Mouse (Mus musculus) embryo, embryonic 11.5 days (tissue): ENCODE measurements around the gene Col11a2.

Source experiments
- DNase-seq: peaks from one replicate; pipeline ENCODE4 v3.0.0-alpha.2; 2012; ENCODE audit warnings: low read depth, low spot score

Col11a2 gene

GRCm38 (mm10) chr17:34057224-34057623, 18.0 kb downstream of the Col11a2 start:
- no peak for DNase-seq

DNA sequence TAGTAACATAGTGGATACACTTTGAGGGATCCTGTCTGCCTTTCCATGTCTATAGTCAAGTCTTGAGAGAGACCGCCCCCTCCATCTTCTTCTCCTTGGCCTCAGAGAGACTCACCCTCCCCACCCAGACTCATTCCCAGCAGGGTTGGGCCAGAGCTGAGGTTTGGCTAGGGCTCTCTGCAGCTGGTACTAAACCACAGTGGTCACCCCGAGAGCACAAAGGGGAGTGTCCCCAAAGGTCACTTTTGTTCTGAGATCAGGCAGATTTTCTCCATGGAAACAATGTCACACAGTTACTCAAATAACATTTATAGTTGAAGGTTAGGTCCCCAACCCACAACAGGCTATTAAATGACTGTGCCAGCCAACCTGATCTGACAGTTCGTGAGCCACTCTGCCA, 29.6 kb downstream of the Col11a2 start:
- DNase-seq: no peak

- DNase-seq: no peak
These were observed 32.9 kb downstream of the Col11a2 start for GRCm38 (mm10) chr17:34072091-34072490.

DNA sequence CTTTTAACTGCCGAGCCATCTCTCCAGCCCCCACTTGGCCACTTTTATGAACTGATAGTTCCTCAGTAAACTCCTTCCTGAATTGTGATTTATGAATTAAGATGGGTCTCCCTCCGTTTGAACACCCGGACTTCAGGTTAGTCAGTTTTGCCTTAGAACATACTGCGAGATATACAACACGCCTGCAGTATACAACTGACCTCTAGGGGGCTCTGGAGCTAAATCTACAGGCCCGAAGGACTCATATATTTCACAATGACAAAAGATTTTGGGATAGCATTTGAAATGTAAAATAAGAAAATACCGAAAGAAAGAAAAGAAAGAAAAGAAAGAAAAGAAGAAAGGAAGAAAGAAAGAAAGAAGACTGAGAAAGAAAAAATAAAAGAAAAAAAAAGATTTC, 36.0 kb downstream of the Col11a2 start:
- peak; percentile 40 for DNase-seq

- peak; percentile 75 for DNase-seq
These were observed 38.3 kb downstream of the Col11a2 start for GRCm38 (mm10) chr17:34077549-34077948.

DNA sequence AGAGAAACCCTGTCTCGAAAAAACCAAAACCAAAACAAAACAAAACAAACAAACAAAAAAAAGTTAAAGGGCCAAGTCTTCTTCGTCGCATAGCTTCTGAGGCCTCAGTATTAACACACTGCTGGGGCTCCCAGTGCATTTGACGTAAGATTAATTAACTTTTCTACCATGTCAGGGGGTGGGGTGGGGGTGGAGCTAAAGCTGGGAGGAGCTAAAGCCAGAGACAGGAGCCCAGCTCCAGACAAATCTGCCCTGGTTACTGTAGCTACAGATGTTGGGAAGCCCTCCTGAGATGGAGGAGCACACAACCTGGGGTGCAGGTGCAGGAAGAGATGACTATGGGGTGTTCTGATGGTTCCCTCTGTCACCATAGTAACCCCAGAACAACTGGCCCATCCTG, 38.9 kb downstream of the Col11a2 start:
- no peak for DNase-seq

DNA sequence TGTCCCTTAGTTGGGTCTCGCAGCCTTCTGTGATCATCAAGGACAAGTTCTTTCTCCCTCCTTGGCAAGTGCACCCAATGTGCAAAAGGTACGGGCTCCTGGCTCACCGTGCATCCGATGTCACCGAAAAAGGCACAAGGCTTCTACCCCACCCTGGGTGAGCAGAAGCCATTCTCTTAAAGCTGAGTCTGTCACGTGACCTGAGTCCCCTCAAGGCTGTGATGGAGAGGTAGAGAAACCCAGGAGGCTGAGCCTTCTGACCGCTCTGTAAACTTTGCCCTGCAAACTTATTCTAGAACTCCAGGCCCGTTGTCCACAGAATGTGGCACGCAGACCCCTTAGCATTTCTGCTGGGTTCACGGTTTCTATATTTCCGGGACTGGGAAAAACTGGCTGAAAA, 39.8 kb downstream of the Col11a2 start:
- DNase-seq: no peak

- DNase-seq: peak; percentile 23
These were observed 40.4 kb downstream of the Col11a2 start for GRCm38 (mm10) chr17:34079621-34080020.

- DNase-seq: no peak
These were observed 43.9 kb downstream of the Col11a2 start for GRCm38 (mm10) chr17:34083104-34083503.

DNA sequence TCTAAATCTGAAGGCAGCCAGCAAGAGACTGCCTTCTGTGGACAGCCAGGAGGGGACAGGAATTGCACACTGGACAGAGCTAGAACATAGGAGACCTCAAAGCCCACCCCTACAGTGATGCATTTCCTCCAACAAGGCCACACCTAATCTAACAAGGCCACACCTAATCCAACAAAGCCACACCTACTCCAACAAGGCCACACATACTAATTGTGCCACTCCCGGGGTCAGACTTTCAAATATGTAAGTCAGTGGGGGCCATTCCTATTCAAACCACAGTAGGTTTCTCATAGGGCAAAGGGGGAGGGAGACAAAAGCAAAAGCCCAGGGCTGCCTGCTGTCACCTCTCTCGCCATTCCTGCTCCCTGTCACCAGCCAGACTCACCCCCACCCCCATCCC, 48.1 kb downstream of the Col11a2 start:
- no peak for DNase-seq

DNA sequence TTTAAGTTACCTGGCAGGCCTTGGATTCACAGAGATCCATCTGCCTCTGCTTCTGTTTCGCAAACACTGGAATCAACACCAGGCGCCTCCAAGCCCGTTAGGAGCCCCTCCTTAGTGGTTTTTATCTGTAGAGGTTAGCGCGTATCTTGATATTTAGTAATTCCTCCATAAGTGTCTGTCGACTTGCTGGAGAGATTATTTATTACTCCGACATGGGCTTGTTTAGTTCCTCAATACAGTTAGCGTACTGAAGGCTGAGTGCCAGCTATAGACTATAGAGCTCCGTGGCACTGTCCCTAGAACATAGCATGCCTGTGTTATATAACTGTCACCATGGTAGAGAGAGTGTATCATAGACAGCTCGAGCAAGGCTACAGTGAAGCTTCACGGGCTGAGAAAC, 48.9 kb downstream of the Col11a2 start:
- no peak for DNase-seq

DNA sequence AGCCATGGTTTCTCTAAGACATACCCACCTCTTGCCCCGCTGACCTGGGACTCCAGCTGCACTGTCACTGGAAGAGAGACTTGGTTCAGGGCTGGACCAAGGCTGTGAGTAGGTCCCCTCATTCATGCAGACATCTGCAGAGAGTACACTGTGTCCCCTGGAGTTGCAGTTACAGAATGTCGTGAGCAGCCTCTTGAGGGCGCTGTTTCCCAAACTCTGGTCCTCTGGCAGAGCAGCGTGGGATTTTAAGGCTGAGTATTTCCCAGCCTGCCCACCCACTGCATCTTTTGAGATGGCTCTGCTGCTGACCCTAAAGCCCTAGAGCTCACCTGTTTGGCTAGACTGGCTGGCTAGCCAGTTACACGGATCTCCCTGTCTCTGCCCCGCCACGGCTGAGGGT, 51.7 kb downstream of the Col11a2 start:
- DNase-seq: no peak

DNA sequence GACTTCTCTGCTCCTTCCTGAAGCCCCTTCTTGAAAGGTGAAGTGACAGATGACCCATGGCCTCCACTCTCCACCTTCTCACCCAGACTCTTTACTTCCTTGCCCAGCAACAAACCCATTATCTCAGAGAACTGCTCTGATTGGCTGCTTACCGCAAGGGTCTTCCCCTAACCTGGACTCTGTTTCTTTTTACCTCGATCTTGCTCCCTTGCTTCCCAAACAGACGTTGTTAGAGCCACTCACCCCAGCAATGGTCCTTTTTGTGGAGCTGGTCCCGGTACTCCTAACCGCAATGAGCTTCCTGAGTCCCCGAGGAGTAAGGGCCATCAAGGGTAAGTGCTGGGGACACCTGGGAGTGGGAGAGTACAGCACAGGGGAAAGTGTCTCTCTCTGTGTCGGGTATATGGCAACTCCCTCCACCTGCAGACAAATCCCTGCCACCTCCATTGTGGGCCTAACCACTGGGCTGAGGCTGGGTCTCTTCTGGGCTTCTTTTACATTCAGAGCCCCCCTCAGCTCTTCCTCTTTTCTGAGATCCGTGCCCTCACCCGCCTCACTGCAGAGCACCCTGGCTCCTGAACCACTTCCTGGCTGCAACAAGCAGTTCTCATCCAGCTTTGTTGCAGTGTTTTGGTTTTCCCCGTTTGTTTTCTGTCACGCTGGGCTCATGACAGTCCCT, 53.1 kb downstream of the Col11a2 start, which contains the start of gene H2-Oa:
Gene H2-Oa, plus strand, starts transcription at position 144 of the 679 bp plus-strand sequence.
- no peak for DNase-seq

GRCm38 (mm10) chr17:34093199-34093874, 54.1 kb downstream of the Col11a2 start:
- DNase-seq: peak; percentile 72

DNA sequence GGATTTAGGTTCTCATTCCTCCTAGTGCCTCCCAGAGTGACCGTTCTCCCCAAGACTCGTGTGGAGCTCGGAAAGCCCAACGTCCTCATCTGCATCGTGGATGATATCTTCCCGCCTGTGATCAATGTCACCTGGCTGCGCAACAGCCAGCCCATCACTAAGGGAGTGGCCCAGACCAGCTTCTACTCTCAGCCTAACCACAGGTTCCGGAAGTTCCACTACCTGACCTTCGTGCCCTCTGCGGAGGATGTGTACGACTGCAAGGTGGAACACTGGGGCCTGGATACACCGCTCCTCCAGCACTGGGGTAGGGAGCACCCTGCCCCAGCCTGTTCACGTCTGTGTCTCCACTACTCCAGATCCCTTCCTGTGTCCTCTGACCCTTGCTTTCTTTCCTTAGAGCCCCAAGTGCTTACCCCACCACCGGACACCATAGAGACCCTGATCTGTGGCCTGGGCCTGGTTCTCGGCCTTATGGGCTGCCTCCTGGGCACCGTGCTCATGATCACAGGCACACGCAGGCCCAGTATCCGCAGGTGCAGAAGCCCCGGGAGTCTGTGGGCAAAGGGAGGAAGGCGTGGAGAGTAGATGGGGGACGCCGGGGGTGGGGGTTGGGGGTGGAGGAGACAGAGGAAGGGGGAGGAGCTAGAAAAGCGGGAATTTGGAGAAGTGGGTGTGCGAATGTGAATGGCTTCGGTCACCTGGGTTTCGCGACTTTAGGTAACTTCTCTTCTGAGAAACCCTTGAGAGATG, 55.2 kb downstream of the Col11a2 start:
- DNase-seq: no peak

DNA sequence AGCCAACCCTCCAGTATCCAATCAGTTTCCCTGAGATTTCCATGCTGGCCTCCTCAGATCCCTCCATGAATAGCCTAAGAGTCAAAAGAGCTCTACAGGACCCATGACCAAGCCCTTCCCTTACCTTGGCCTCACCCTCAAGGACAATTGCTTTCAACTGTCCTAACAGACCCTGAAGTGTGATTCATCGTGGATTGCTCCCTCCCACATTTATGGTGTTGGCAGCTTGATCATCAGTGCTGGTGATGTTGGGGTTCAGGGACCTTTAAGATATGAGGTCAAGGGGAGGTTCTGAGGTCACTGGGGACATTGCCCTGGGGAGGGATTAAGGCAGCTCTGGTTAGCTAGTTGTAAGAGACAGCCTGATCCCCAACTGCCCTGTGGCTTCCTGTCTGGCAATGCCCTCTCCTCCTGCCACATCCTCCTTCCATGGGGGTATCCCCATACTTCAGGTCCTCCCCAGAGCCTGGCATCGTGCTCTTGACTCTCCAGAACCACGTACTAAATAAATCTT, 57.3 kb downstream of the Col11a2 start:
- DNase-seq: no peak

GRCm38 (mm10) chr17:34097272-34097671, 58.0 kb downstream of the Col11a2 start:
- DNase-seq: no peak

DNA sequence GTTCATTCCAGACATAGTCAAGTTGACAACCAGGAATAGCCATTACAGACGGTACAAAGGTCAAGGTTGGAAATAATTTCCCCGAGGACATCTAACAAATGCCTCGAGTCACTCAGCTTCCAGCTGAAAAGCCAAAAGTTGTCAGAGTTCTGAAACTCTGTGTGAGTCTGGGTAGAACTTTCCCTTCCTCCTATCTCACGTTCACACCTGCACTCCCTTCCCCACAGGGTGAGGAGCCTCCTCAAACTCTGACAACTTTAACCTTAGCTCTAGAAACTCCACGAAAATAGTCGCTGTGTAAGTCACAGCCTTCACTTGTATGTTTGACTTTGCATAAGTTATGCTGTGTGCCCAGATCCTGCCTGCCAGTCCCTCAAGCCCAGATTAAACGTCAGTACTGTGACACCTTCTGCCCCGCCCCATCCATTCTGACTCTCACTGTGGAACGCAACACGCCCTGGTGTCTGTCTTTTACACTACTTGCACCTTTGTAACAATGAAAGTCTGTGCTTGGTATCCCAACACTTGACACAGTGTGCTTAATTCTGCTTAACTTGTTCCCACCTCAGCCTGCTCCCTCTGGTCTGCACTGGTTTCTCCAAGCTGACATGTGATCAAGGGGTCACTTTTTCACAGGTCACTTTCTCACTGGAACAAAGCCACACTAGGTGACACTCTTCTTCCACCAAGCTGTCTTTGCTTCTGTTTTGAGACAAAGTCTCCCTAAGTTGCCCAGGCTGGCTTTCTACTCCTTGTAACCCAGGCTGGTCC, 59.7 kb downstream of the Col11a2 start:
- no peak for DNase-seq

- DNase-seq: no peak
These were observed 60.3 kb downstream of the Col11a2 start for GRCm38 (mm10) chr17:34099531-34099930.

GRCm38 (mm10) chr17:34101185-34101584, 61.9 kb downstream of the Col11a2 start:
- no peak for DNase-seq

- DNase-seq: peak; percentile 82
These were observed 62.4 kb downstream of the Col11a2 start for GRCm38 (mm10) chr17:34101604-34102032.

DNA sequence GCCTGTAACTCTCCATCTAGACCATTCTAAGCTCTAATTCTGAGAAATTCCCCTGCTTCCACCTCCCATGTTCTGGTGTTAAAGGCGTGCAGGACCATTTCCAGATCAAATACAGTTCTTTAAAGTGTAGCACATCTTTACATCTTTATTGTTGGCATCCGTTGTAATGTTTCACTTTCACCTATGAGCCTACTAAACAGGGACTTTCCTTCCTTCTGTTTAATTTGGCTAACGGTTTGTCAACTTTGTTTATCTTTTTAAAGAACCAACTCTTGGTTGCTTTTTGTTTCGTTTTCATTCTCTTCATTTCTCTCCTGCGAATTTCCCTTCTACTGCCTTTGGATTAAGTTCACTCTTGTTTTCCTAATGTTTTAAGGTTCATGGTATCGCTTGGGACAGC, 63.6 kb downstream of the Col11a2 start:
- no peak for DNase-seq
